Mouse (Mus musculus) stomach, postnatal 0 days (tissue): ENCODE measurements at regions not wholly inside any gene's neighbourhood (a gene's known extent, or its start where the extent isn't known, plus 50 kb on each side); places are given as distances from the start of the nearest gene placed in this dataset.

ENCODE experiments used
- CTCF ChIP-seq: IDR thresholded peaks from 2 replicates; pipeline ENCODE4 v1.5.1; 2016; ENCODE audit warnings: antibody characterized with exemption, low read depth, mild to moderate bottlenecking, moderate library complexity
- EP300 ChIP-seq: optimal IDR thresholded peaks from 2 replicates; pipeline ENCODE3; 2016; ENCODE audit warnings: antibody characterized with exemption

- TF ChIP-seq CTCF (no peak), EP300 (no peak)
Measured at GRCm38 (mm10) chr8:116045526-116045925, 337.9 kb upstream of the Maf start.
